Mouse (Mus musculus) CH12.LX (cell line): ENCODE measurements around the gene Cdh13. TPM values are rescaled to one million over a fixed set of nuclear protein-coding genes. Genes with fewer than 3 reads are reported as not detected.

ENCODE experiments used
- DNase-seq: peaks from one replicate; pipeline ENCODE4 v3.0.0-alpha.2; 2013; ENCODE audit errors: extremely low read depth
- H3K27ac ChIP-seq: 2 replicates; pipeline ENCODE4 v1.5.1; 2012; ENCODE audit warnings: low read depth, mild to moderate bottlenecking, control low read depth, moderate library complexity; ENCODE audit not compliant: insufficient read depth
- H3K27me3 ChIP-seq: replicated peaks from 2 replicates; pipeline ENCODE3; 2012; ENCODE audit warnings: inconsistent platforms
- H3K36me3 ChIP-seq, 2 experiments: replicated peaks in 1 of 2; 2 replicates each; pipeline versions ENCODE3 to v1.6.1; 2012; ENCODE audit warnings: inconsistent platforms in 1 of 2, low read length in 1 of 2, mild to moderate bottlenecking in 1 of 2, mixed read lengths in 1 of 2, moderate library complexity in 1 of 2; ENCODE audit not compliant: control insufficient read depth in 1 of 2, insufficient read depth in 1 of 2
- H3K4me1 ChIP-seq, 2 experiments: 2 replicates each; pipeline ENCODE4 v1.6.1; 2012; ENCODE audit warnings: inconsistent platforms in 1 of 2, moderate library complexity in 1 of 2; ENCODE audit not compliant: insufficient read depth in 2 of 2, control insufficient read depth in 1 of 2
- H3K4me2 ChIP-seq: 2 replicates; pipeline ENCODE4 v1.6.1; 2012; ENCODE audit warnings: low read depth, mild to moderate bottlenecking, control low read depth; ENCODE audit not compliant: poor library complexity, insufficient read depth, severe bottlenecking
- H3K4me3 ChIP-seq, 3 experiments: fragments of 150-350 bp in 1 of 3; sonication (generic) in 1 of 3; replicated peaks in 1 of 3; 2 replicates each; pipeline versions ENCODE3 to v1.5.1; 2011 to 2012; ENCODE audit warnings: low read depth in 2 of 3, low read length in 2 of 3, mild to moderate bottlenecking in 2 of 3, moderate library complexity in 2 of 3, control low read depth in 1 of 3, improper control_type of control experiment in 1 of 3, inconsistent platforms in 1 of 3, mixed read lengths in 1 of 3; ENCODE audit not compliant: poor library complexity in 1 of 3
- H3K79me2 ChIP-seq: replicated peaks from 2 replicates; pipeline ENCODE4 v1.6.1; 2012; ENCODE audit warnings: mild to moderate bottlenecking, moderate library complexity; ENCODE audit not compliant: control insufficient read depth, poor library complexity, insufficient read depth, severe bottlenecking; ENCODE audit errors: extremely low read depth
- H3K9ac ChIP-seq: 2 replicates; pipeline ENCODE4 v1.6.1; 2012; ENCODE audit warnings: low read depth, mild to moderate bottlenecking, control low read depth, moderate library complexity; ENCODE audit not compliant: insufficient read depth
- H3K9me3 ChIP-seq: replicated peaks from 2 replicates; pipeline ENCODE3; 2012; ENCODE audit warnings: low read length, inconsistent platforms, mixed read lengths
- CHD1 ChIP-seq: IDR thresholded peaks from 2 replicates; pipeline ENCODE4 v1.6.1; 2012; ENCODE audit warnings: low read depth, low read length, improper control_type of control experiment, inconsistent platforms
- CTCF ChIP-seq, 2 experiments: IDR thresholded peaks in 1 of 2; conservative IDR thresholded peaks in 1 of 2; 2 replicates each; pipeline ENCODE4 v1.5.1; 2011 to 2012; ENCODE audit warnings: low read depth in 2 of 2, low read length in 2 of 2, improper control_type of control experiment in 1 of 2, inconsistent platforms in 1 of 2, mild to moderate bottlenecking in 1 of 2, moderate library complexity in 1 of 2
- E2F4 ChIP-seq: IDR thresholded peaks from 2 replicates; pipeline ENCODE4 v1.6.1; 2011; ENCODE audit warnings: low read depth, low read length, improper control_type of control experiment; ENCODE audit not compliant: insufficient replicate concordance
- EP300 ChIP-seq: IDR thresholded peaks from 2 replicates; pipeline ENCODE4 v1.6.1; 2011; ENCODE audit warnings: low read length, improper control_type of control experiment
- ETS1 ChIP-seq: conservative IDR thresholded peaks from 2 replicates; pipeline ENCODE4 v1.6.1; 2012; ENCODE audit warnings: low read depth, mild to moderate bottlenecking, inconsistent platforms, low read length, improper control_type of control experiment, moderate library complexity
- GABPA ChIP-seq: IDR thresholded peaks from 2 replicates; pipeline ENCODE4 v1.6.1; 2012; ENCODE audit warnings: low read depth, low read length, improper control_type of control experiment, inconsistent platforms; ENCODE audit not compliant: insufficient replicate concordance
- KAT2A ChIP-seq: IDR thresholded peaks from 2 replicates; pipeline ENCODE4 v1.6.1; 2012; ENCODE audit warnings: low read length, improper control_type of control experiment, inconsistent platforms; ENCODE audit not compliant: insufficient replicate concordance
- MAX ChIP-seq: IDR thresholded peaks from 2 replicates; pipeline ENCODE4 v1.6.1; 2011; ENCODE audit warnings: low read length, improper control_type of control experiment
- MAZ ChIP-seq: IDR thresholded peaks from 2 replicates; pipeline ENCODE4 v1.6.1; 2012; ENCODE audit warnings: low read depth, mild to moderate bottlenecking, inconsistent platforms, low read length, improper control_type of control experiment, moderate library complexity
- MXI1 ChIP-seq: IDR thresholded peaks from 2 replicates; pipeline ENCODE4 v1.6.1; 2011; ENCODE audit warnings: mild to moderate bottlenecking, low read depth, low read length, improper control_type of control experiment
- MYC ChIP-seq: IDR thresholded peaks from 2 replicates; pipeline ENCODE4 v1.6.1; 2011; ENCODE audit warnings: low read depth, mild to moderate bottlenecking, improper control_type of control experiment, low read length
- NELFE ChIP-seq: IDR thresholded peaks from 2 replicates; pipeline ENCODE4 v1.6.1; 2011; ENCODE audit warnings: low read depth, low read length, improper control_type of control experiment
- NRF1 ChIP-seq: IDR thresholded peaks from 2 replicates; pipeline ENCODE4 v1.6.1; 2014; ENCODE audit warnings: low read depth, mild to moderate bottlenecking, inconsistent platforms, low read length, improper control_type of control experiment, moderate library complexity
- POLR2A ChIP-seq: IDR thresholded peaks from 2 replicates; pipeline ENCODE4 v1.6.1; 2011; ENCODE audit warnings: low read depth, mild to moderate bottlenecking, improper control_type of control experiment, low read length
- RCOR1 ChIP-seq: conservative IDR thresholded peaks from 2 replicates; pipeline ENCODE4 v1.6.1; 2012; ENCODE audit warnings: low read depth, mild to moderate bottlenecking, inconsistent platforms, low read length, improper control_type of control experiment
- SIN3A ChIP-seq: IDR thresholded peaks from 2 replicates; pipeline ENCODE4 v1.6.1; 2012; ENCODE audit warnings: low read length, improper control_type of control experiment, inconsistent platforms
- SMC3 ChIP-seq: IDR thresholded peaks from 2 replicates; pipeline ENCODE4 v1.6.1; 2011; ENCODE audit warnings: low read depth, low read length, improper control_type of control experiment
- TBP ChIP-seq: conservative IDR thresholded peaks from 2 replicates; pipeline ENCODE4 v1.6.1; 2011; ENCODE audit warnings: low read depth, low read length, improper control_type of control experiment
- TCF12 ChIP-seq: IDR thresholded peaks from 2 replicates; pipeline ENCODE4 v1.6.1; 2014; ENCODE audit warnings: low read depth, mild to moderate bottlenecking, inconsistent platforms, low read length, improper control_type of control experiment
- UBTF ChIP-seq: IDR thresholded peaks from 2 replicates; pipeline ENCODE4 v1.6.1; 2012; ENCODE audit warnings: low read depth, mild to moderate bottlenecking, inconsistent platforms, low read length, improper control_type of control experiment, moderate library complexity
- USF2 ChIP-seq: conservative IDR thresholded peaks from 2 replicates; pipeline ENCODE4 v1.6.1; 2011; ENCODE audit warnings: low read depth, low read length, improper control_type of control experiment
- ZC3H11A ChIP-seq: IDR thresholded peaks from 2 replicates; pipeline ENCODE4 v1.6.1; 2012; ENCODE audit warnings: low read depth, mild to moderate bottlenecking, inconsistent platforms, low read length, improper control_type of control experiment
- ZKSCAN1 ChIP-seq: IDR thresholded peaks from 2 replicates; pipeline ENCODE4 v1.6.1; 2012; ENCODE audit warnings: low read depth, inconsistent platforms, low read length, improper control_type of control experiment, borderline replicate concordance
- ZMIZ1 ChIP-seq: IDR thresholded peaks from 2 replicates; pipeline ENCODE4 v1.6.1; 2012; ENCODE audit warnings: low read depth, mild to moderate bottlenecking, inconsistent platforms, low read length, improper control_type of control experiment
- ZNF384 ChIP-seq: IDR thresholded peaks from 2 replicates; pipeline ENCODE4 v1.6.1; 2012; ENCODE audit warnings: low read depth, low read length, improper control_type of control experiment, inconsistent platforms
- dilution Hi-C: fragments of 300-500 bp; cut with MboI; formaldehyde crosslinking; loops from 2 replicates; pipeline ENCODE4 v1.14.3; 2020; ENCODE audit warnings: low sequenced_read_pairs; ENCODE audit not compliant: extremely low pct_unique_long_range_greater_than_20kb, extremely low pct_ligation_motif_present
- in situ Hi-C: fragments of 300-500 bp; cut with MboI; formaldehyde crosslinking; loops from 3 replicates; pipeline ENCODE4 v1.14.3; 2019; ENCODE audit warnings: low sequenced_read_pairs, low pct_ligation_motif_present, low pct_unique_long_range_greater_than_20kb, mixed read lengths
- polyA plus RNA-seq: library from polyadenylated mRNA; unstranded; fragments of >175 nt; gene quantifications from 2 replicates; pipeline ENCODE4 v1.2.1, GENCODE M21; 2012; ENCODE audit warnings: low read depth; ENCODE audit not compliant: insufficient read length
- total RNA-seq, 2 experiments: library from RNA; depleted of rRNA; stranded (reverse); fragments of 300-350 nt in 1 of 2; fragments of >200 nt in 1 of 2; gene quantifications; 2 replicates each; pipeline ENCODE4 v1.2.3; 2012 to 2014

The Cdh13 gene
- total and polyA plus RNA-seq, 3 experiments, result not detected

- Histone ChIP-seq H3K79me2 (no peaks in the 10 kb centered on the region), H3K9ac (no peak overlapping the region), H3K36me3 (no peaks in the 10 kb centered on the region), H3K27ac (no peak overlapping the region), H3K4me2 (no peak overlapping the region), H3K4me1 (no peaks in the 10 kb centered on the region), H3K4me3 (no peak overlapping the region), H3K9me3 (peaks cover 82% of the 10 kb centered on the region), H3K27me3 (no peaks in the 10 kb centered on the region)
- dilution Hi-C loops (no loop called here), in situ Hi-C loops (no loop called here)
- TF ChIP-seq ZC3H11A (no peak), MYC (no peak), MAX (no peak), SIN3A (no peak), MXI1 (no peak), USF2 (no peak), POLR2A (no peak), TCF12 (no peak), ZNF384 (no peak), E2F4 (no peak), EP300 (no peak), TBP (no peak), ZKSCAN1 (no peak), RCOR1 (no peak), ETS1 (no peak)
- DNase-seq, result no peak
These were observed 256.0 kb downstream of the Cdh13 start for GRCm38 (mm10) chr8:118539559-118539819.

DNA sequence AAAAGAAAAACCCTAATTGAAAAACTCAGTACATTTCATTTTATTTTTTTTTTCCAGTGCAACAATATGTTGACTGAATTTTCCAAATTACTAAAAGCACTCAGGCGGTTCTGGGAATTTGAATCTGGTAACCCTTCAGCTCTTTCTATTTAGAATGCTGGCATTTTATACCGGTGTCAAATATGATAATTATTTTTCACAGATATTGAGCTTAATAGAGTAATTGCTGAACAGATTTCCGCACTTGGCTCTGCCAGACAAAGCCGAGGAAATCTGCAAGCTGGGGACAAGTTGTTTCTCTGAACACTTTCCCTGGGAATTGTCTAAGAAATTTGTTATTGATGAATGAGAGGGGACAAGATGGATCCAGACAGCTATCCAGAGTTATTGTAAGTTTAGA is 256.4 kb downstream of the Cdh13 start:
- no peak for DNase-seq
- peaks cover 87% of the 10 kb centered on the region for H3K9me3 ChIP-seq
- dilution Hi-C loops (no loop called here), in situ Hi-C loops (no loop called here)
- H3K4me1 ChIP-seq, result no peaks in the 10 kb centered on the region
- no peak overlapping the region for H3K4me3 ChIP-seq
- H3K79me2 ChIP-seq, result no peaks in the 10 kb centered on the region
- no peaks in the 10 kb centered on the region for H3K27me3 ChIP-seq
- no peak overlapping the region for H3K27ac ChIP-seq
- TF ChIP-seq ETS1 (no peak), CTCF (conservative IDR thresholded peaks at IDR 0.05 in 1 of 2, IDR thresholded peaks at IDR 0.05 in 1 of 2; ENCODE audit: low read depth in 2 of 2, low read length in 2 of 2) (no peak), USF2 (no peak), SMC3 (no peak), NRF1 (no peak), KAT2A (no peak), UBTF (no peak), MAX (no peak), ZMIZ1 (no peak), CHD1 (no peak), TBP (no peak), GABPA (no peak), EP300 (no peak), MAZ (no peak), NELFE (no peak)
- no peak overlapping the region for H3K4me2 ChIP-seq
- H3K9ac ChIP-seq, result no peak overlapping the region
- no peaks in the 10 kb centered on the region for H3K36me3 ChIP-seq
